Mouse (Mus musculus): ENCODE measurements around the gene Catsper2. TPM values are rescaled to one million over a fixed set of nuclear protein-coding genes. Genes with fewer than 3 reads are reported as not detected.

Catsper2 gene
- total RNA-seq, 2 experiments from 2014 or later = 1.7 to 2.0 TPM

DNA sequence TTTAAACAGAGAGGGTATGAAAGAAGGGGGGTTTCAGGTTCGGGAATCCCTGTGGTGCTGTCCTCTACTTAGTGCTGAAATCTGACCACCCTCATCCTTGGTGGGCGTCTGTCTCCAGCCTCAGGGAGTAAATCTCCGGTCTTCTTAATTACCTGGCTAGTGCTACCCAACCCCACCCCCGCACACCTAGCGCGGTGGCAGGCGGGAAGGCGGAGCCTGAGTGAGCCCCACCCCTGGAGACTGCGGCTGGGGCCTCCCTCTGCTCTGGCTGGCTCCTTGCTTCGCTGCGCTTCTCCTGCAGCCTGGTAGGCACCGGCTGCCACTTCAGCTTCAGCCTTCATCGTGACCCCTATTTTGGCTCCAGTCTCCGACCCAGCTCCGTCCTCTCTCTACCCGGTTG lies 55.2 kb downstream of the Catsper2 start:
- intact Hi-C loops (cut with DNase I) = no loop called here
- no peak for DNase-seq

DNA sequence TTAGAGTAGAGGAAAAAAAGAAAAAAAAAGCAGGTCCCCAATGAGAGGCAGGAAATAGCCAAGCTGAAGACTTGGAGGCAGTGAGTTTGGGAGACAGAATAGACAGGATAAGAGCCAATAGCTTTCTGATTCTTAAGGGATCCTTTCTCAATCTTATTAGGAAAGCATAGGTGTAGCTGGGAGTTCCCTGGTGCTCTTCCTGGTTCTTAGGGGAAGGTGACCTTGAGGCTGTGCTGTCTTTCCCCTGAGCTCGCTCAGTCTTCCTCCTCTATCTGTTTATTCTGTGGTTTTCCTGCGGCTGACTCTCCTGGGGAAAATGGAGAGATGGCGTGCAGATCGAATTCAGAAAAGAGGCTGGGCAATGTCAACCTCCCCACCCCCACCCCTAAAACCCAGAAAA lies 55.6 kb downstream of the Catsper2 start:
- intact Hi-C loops (cut with DNase I) = no loop called here
- DNase-seq = no peak

DNA sequence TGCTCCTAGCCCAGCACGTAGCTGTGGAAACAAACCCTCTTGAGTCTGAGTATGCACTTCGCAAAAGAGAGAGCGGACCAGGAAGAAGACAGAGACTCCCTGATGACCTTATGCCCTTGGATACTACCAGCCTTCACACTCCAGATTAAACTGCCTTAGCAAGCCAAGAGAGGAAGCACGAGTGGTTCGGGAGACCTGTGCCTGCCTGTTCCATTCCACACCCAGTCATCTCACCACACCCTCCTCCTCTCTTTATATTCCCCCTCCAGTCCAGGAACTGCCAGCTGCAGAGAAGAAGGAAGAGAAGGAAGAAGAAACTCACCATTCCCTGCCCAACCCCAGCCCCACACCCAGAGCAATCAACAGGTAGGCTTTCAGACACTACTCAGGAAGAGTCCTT lies 56.1 kb downstream of the Catsper2 start, which contains the start of gene Ckmt1:
TSS of gene Ckmt1 (plus strand) at position 221 of the 400 bp plus-strand sequence.
- DNase-seq = no peak
- intact Hi-C loops (cut with DNase I) = no loop called here

DNA sequence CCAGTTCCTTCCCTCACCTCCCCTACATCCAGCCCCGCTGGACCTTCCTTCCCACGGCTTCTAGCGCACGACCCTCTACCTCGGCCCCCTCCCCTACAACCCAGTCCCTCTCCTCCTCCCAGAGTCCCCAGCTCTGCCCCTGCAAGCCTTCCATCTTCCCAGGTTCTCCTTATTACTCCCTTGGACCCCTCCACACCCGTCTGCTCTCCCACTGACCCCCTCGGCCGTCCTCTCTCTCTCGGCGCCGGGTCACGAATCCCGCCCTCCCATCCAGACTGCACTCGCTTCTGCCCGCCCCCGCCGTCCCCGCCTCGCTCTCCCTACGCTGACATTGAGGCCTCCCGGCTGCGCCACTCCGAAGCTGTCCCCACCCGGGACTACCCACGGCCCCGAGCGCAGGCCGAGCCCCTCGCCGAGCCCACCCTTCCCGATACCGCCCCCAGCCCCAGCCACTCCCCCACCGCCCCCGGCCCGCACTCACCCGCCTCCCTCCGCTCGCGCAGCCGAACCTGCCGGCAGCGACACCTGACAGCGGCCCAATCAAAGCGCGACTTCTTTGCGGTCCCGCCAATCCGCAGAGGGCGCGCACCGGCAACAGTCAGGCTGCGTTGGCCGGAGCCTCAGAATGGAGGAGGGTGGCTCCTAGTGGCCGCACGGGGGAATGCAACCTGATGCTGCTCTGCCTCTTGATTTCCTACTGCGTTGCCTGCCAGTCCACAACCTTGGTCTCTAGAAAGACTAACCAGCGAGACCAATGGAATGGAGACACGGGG lies 58.6 kb downstream of the Catsper2 start, which contains the start of gene Ppip5k1:
TSS of gene Ppip5k1 (minus strand) at position 577 of the 773 bp plus-strand sequence.
- intact Hi-C loops (cut with DNase I) = loop anchor here (1.0 kb wide), 1 partner anchor 58 kb away; the partner anchor contains the start of genes Catsper2 and Pdia3

DNA sequence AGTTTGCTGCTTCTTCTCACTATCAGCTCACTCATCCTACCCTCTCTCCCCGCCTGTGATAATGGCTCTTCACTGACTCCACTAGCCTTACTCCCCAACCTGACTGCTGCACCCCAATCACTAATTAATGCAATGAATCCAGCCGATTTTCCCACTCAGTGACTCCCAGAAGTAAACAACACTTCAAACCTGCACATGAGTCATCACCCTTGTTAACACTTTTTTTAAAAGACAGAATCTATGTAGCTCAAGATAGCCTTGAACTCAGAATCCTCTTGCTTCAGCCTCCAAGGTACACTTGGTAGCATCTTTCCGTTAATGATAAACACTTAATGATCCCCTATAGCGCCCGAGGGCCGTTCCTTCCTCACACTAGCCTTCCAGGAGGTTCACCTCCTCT lies 59.2 kb downstream of the Catsper2 start:
- intact Hi-C loops (cut with DNase I) = loop anchor here (1.0 kb wide), 1 partner anchor 59 kb away; the partner anchor contains the start of genes Catsper2 and Pdia3
- no peak for DNase-seq

More for the DNA sequence above, 58.6 kb downstream of the Catsper2 start, which contains the start of gene Ppip5k1:
- DNase-seq = peak; percentile 95

DNA sequence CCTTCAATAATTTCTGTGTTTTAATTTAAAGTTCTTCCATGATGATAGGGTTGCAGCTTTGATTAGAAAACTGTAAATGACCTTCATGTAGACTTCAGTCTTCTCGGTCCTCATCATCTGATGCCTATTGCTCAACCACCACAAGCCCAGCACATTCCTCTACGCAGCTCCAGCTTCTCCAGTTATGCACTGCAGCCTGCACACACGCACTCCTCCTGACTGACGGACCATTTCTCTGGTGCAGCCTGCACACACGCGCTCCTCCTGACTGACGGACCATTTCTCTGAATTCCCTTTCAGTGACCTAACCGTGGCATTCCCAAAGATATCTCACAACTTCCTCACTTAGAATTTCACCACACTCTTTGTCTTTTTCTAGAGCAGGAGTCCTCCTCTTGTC lies 60.4 kb downstream of the Catsper2 start:
- no peak for DNase-seq
- intact Hi-C loops (cut with DNase I) = no loop called here

Small RNA genes lying within 50 kb of the gene (microRNA-seq; reads per million reads assigned to microRNA genes)
- 0 reads per million in 2 experiments for gene Gm22953

Other genes starting within 250 kb of the Catsper2 start
- 10 to 100 TPM; 10.2 to 11.5 TPM for gene Tubgcp4, start 243.1 kb downstream of the Catsper2 start, total RNA-seq (2021)
- 1 to 10 TPM; 3.6 to 4.6 TPM for gene Zscan29, start 242.7 kb downstream of the Catsper2 start, total RNA-seq (2021)
- gene Trp53bp1, start 142.4 kb downstream of the Catsper2 start, total RNA-seq (2021) = 10 to 100 TPM; 14.2 to 16.0 TPM
- 1 to 10 TPM; 6.7 to 8.1 TPM for gene Map1a, start 124.2 kb downstream of the Catsper2 start, total RNA-seq (2021)
- gene Ppip5k1, start 58.4 kb downstream of the Catsper2 start, total RNA-seq (2021) = 10 to 100 TPM; 63.1 to 84.5 TPM
- gene Ckmt1, start 56.1 kb downstream of the Catsper2 start, total RNA-seq (2021) = not detected
- under 1 TPM in 1 of 2 experiments, not detected in 1; 0.08 TPM for gene Strc, start 26.6 kb downstream of the Catsper2 start, total RNA-seq (2021)
- 10 to 100 TPM; 40.2 to 41.8 TPM for gene Pdia3, start within 50 bp of the Catsper2 start, total RNA-seq (2021)
- gene Ell3, start 30.5 kb upstream of the Catsper2 start, total RNA-seq (2021) = not detected
- 100 to 1,000 TPM; 310 to 311 TPM for gene Serf2, start 35.4 kb upstream of the Catsper2 start, total RNA-seq (2021)
- 10 to 100 TPM; 11.5 to 23.6 TPM for gene Hypk, start 39.5 kb upstream of the Catsper2 start, total RNA-seq (2021)
- gene Serinc4, start 43.0 kb upstream of the Catsper2 start, total RNA-seq (2021) = not detected
- 10 to 100 TPM; 17.4 to 21.8 TPM for gene Mfap1b, start 60.3 kb upstream of the Catsper2 start, total RNA-seq (2021)
- 10 to 100 TPM; 12.8 to 15.7 TPM for gene Mfap1a, start 92.9 kb upstream of the Catsper2 start, total RNA-seq (2021)
- gene Wdr76, start 92.9 kb upstream of the Catsper2 start, total RNA-seq (2021) = 1 to 10 TPM; 1.7 to 2.0 TPM